Mouse (Mus musculus) hindbrain, embryonic 14.5 days (tissue): ENCODE results near the gene Nfatc3. TPM values are rescaled to one million over a fixed set of nuclear protein-coding genes. Genes with fewer than 3 reads are reported as not detected.
A peak's percentile ranks its signal among the peaks of the same experiment; 100 is the strongest.

Experiments used
- ATAC-seq: fragments of 200-750 bp; cut with Nextera tagmentation; 2 replicates; pipeline ENCODE4 v1.8.0; 2017; ENCODE audit warnings: moderate number of reproducible peaks, mild to moderate bottlenecking, moderate TSS enrichment, moderate library complexity; ENCODE audit not compliant: low FRiP score
- DNase-seq: peaks from one replicate; pipeline ENCODE4 v3.0.0-alpha.2; 2015; ENCODE audit warnings: low spot score
- H3K27ac ChIP-seq: fragments of 300-500 bp; sonication (generic); 2 replicates; pipeline ENCODE4 v1.5.1; 2014; ENCODE audit warnings: mild to moderate bottlenecking, moderate library complexity
- H3K27me3 ChIP-seq: fragments of 300-500 bp; sonication (generic); 2 replicates; pipeline ENCODE4 v1.6.1; 2014; ENCODE audit warnings: mild to moderate bottlenecking, low read length, mixed read lengths; ENCODE audit not compliant: control insufficient read depth, insufficient read depth
- H3K36me3 ChIP-seq: fragments of 300-500 bp; sonication (generic); replicated peaks from 2 replicates; pipeline ENCODE4 v1.6.1; 2014; ENCODE audit not compliant: control insufficient read depth, insufficient read depth
- H3K4me1 ChIP-seq: fragments of 300-500 bp; sonication (generic); replicated peaks from 2 replicates; pipeline ENCODE4 v1.6.1; 2014; ENCODE audit warnings: antibody characterized with exemption, low read length, mixed read lengths; ENCODE audit not compliant: control insufficient read depth, insufficient read depth
- H3K4me2 ChIP-seq: fragments of 300-500 bp; sonication (generic); replicated peaks from 2 replicates; pipeline ENCODE4 v1.6.1; 2014; ENCODE audit warnings: mild to moderate bottlenecking, moderate library complexity
- H3K4me3 ChIP-seq: fragments of 300-500 bp; sonication (generic); replicated peaks from 2 replicates; pipeline ENCODE4 v1.5.1; 2014; ENCODE audit warnings: mild to moderate bottlenecking, low read length
- H3K9ac ChIP-seq: fragments of 300-500 bp; sonication (generic); 2 replicates; pipeline ENCODE4 v1.6.1; 2014
- H3K9me3 ChIP-seq: fragments of 300-500 bp; sonication (generic); 2 replicates; pipeline ENCODE4 v1.6.1; 2016; ENCODE audit warnings: low read length; ENCODE audit not compliant: control insufficient read depth
- WGBS: fragments of 180-500 bp; shearing (Covaris S2); extraction: QIAGEN DNeasy Blood & Tissue Kit; methylation state at CpG from one replicate; pipeline ENCODE4 v1.1.7; 2014; 5-methylcytosine and 5-hydroxymethylcytosine counted together
- polyA plus RNA-seq: library from polyadenylated mRNA; unstranded; fragments of >200 nt; fragmentation: Nextera tagmentation; extraction: Ambion mirVana; gene quantifications from 2 replicates; pipeline ENCODE4 v1.2.1, GENCODE M21; 2014

Nfatc3 gene
- polyA plus RNA-seq, 1 experiment from 2014 or later, result 2.6 TPM

GRCm38 (mm10) chr8:106147868-106148565 is 89.4 kb downstream of the Nfatc3 start:
- Histone ChIP-seq H3K9ac (no peak overlapping the region), H3K4me2 (no peak overlapping the region), H3K4me1 (peaks cover 9% of the 10 kb centered on the region), H3K27ac (no peak overlapping the region), H3K9me3 (no peaks in the 10 kb centered on the region), H3K36me3 (no peaks in the 10 kb centered on the region; the same call in 1 of the 2 replicates), H3K4me3 (no peak overlapping the region), H3K27me3 (no peaks in the 10 kb centered on the region)
- ATAC-seq (no peak), DNase-seq (no peak)
- 86% methylated on average over 6 of the region's 6 CpGs for WGBS

DNA sequence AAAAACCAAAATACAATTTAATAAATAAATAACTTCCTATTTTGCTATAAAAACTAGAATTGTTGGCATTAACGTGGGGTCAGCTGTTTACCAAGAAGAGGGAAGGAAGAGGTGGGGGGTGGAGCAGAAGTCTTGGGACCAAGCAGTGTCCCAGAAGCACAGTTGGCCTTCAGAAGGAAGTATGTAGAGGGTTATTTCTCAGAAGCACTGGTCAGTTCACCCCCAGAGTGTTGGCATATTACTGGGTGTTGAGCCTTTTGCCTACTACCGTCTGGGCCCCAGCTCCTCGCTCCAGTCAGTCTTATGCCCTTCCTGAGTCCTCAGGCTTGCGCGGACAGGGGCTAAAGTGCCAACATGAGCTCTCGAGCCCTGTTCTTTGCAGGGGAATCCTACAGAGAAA is 90.4 kb downstream of the Nfatc3 start:
- H3K4me1 ChIP-seq, result peaks cover 9% of the 10 kb centered on the region
- H3K9ac ChIP-seq, result no peak overlapping the region
- DNase-seq (no peak), ATAC-seq (no peak)
- WGBS, result 94% methylated on average over 6 of the region's 6 CpGs
- H3K4me2 ChIP-seq, result no peak overlapping the region
- H3K36me3 ChIP-seq, result no peaks in the 10 kb centered on the region; the same call in 1 of the 2 replicates
- H3K27me3 ChIP-seq, result no peaks in the 10 kb centered on the region
- no peak overlapping the region for H3K27ac ChIP-seq
- H3K4me3 ChIP-seq, result no peak overlapping the region
- no peaks in the 10 kb centered on the region for H3K9me3 ChIP-seq

DNA sequence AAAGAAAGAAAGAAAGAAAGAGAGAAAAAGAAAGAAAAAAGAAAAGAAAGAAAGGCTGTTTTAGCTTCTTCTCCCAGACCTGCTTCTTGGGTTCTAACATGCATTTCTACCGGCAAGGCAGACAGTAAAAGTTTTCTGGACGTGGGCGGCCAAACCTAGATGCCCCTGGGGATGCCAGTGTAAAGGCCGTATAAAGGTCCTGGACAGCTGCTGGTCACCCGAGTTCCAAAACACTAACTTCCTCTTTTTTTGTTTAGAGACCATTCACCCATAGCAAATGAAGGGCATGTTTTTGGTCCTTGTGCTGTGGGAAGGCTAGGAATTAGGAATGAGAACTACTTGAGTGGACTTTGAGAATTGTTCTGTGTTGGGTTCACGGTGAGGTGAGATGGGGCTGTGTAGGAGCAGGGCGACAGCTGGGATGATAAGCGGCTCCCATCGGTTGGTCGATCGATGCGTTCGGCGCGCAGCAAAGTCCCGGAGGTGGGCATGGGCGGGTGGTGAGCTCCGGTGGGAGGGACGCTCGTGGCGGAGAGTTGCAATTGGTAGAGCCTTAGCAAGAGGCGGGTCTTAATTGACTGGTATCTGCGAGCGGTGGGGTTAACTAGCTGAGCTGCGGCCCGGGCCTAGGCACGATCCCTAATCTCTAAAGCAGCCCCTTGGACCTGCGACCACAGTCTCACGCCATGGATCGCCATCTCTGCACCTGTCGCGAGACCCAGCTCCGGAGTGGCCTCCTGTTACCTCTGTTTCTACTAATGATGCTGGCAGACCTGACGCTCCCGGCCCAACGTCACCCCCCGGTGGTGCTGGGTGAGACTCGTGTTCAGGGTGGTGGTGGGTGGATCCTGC is 91.4 kb downstream of the Nfatc3 start, which contains the start of gene Pla2g15:
Pla2g15 (plus strand) TSS at position 599 of the 852 bp plus-strand sequence.
- DNase-seq (peak; percentile 89), ATAC-seq (peak; percentile 98)
- peaks cover 4% of the 10 kb centered on the region; the same call in 1 of the 2 replicates for H3K36me3 ChIP-seq
- H3K4me3 ChIP-seq, result peak within 1 kb of the TSS; percentile 89
- no peaks in the 10 kb centered on the region for H3K9me3 ChIP-seq
- no peaks in the 10 kb centered on the region for H3K27me3 ChIP-seq
- peak within 1 kb of the TSS; percentile 87 for H3K9ac ChIP-seq
- H3K4me2 ChIP-seq, result peak within 1 kb of the TSS; percentile 82
- H3K4me1 ChIP-seq, result peaks cover 9% of the 10 kb centered on the region
- WGBS, result 2% methylated on average over 38 of the region's 38 CpGs
- H3K27ac ChIP-seq, result peak within 1 kb of the TSS; percentile 70; the same call in 1 of the 2 replicates

- WGBS, result 19% methylated on average over 8 of the region's 8 CpGs
- Histone ChIP-seq H3K27me3 (no peaks in the 10 kb centered on the region), H3K9ac (peak overlapping the region; percentile 87), H3K27ac (peak overlapping the region; percentile 70; the same call in 1 of the 2 replicates), H3K4me2 (peak overlapping the region; percentile 82), H3K4me1 (peaks cover 9% of the 10 kb centered on the region), H3K4me3 (peak overlapping the region; percentile 89), H3K9me3 (no peaks in the 10 kb centered on the region), H3K36me3 (peaks cover 10% of the 10 kb centered on the region)
- DNase-seq (no peak), ATAC-seq (no peak)
Observed at GRCm38 (mm10) chr8:106150653-106151000, 92.0 kb downstream of the Nfatc3 start.

GRCm38 (mm10) chr8:106151041-106151440 is 92.4 kb downstream of the Nfatc3 start:
- no peaks in the 10 kb centered on the region for H3K27me3 ChIP-seq
- peak overlapping the region; percentile 89 for H3K4me3 ChIP-seq
- peak overlapping the region; percentile 87 for H3K9ac ChIP-seq
- ATAC-seq (no peak), DNase-seq (no peak)
- H3K4me1 ChIP-seq, result peaks cover 9% of the 10 kb centered on the region
- H3K9me3 ChIP-seq, result no peaks in the 10 kb centered on the region
- no peak overlapping the region for H3K27ac ChIP-seq
- H3K36me3 ChIP-seq, result peaks cover 14% of the 10 kb centered on the region
- 86% methylated on average over 9 of the region's 9 CpGs for WGBS
- H3K4me2 ChIP-seq, result peak overlapping the region; percentile 82

- Histone ChIP-seq H3K4me3 (no peak overlapping the region), H3K4me1 (peaks cover 9% of the 10 kb centered on the region), H3K4me2 (no peak overlapping the region), H3K9me3 (no peaks in the 10 kb centered on the region), H3K27me3 (no peaks in the 10 kb centered on the region), H3K9ac (no peak overlapping the region), H3K36me3 (peaks cover 29% of the 10 kb centered on the region), H3K27ac (no peak overlapping the region)
- DNase-seq (no peak), ATAC-seq (no peak)
- WGBS, result 84% methylated on average over 4 of the region's 4 CpGs
Observed at GRCm38 (mm10) chr8:106152876-106153275, 94.2 kb downstream of the Nfatc3 start.

- no peak overlapping the region for H3K9ac ChIP-seq
- H3K36me3 ChIP-seq, result peaks cover 59% of the 10 kb centered on the region
- ATAC-seq (no peak), DNase-seq (no peak)
- no peak overlapping the region for H3K4me3 ChIP-seq
- H3K4me1 ChIP-seq, result no peaks in the 10 kb centered on the region
- 100% methylated on average over 1 of the region's 1 CpGs for WGBS
- no peaks in the 10 kb centered on the region for H3K9me3 ChIP-seq
- H3K27me3 ChIP-seq, result no peaks in the 10 kb centered on the region
- H3K27ac ChIP-seq, result no peak overlapping the region
- no peak overlapping the region for H3K4me2 ChIP-seq
Observed at GRCm38 (mm10) chr8:106157419-106157818, 98.8 kb downstream of the Nfatc3 start.

DNA sequence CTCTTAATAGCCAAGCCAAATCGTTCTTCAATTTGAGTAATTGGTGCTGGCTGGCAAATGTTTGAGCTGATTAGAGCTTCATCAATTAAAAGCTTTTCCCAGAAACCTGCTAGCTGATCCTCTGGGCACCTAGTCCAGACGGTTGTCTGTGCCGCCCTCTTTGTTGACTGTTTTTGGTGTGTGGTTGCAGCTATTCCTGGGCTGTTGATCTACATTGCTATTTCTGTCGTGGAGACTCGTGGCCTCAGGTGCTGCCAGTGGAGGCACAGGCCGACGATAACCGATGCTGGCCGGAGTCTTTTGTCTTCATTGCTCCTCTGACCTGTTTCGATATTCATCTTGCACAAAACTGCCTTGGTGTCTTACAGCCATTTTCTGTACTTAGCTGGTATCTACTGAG is 99.7 kb downstream of the Nfatc3 start:
- Histone ChIP-seq H3K36me3 (peaks cover 68% of the 10 kb centered on the region), H3K27ac (no peak overlapping the region), H3K9ac (no peak overlapping the region), H3K27me3 (no peaks in the 10 kb centered on the region), H3K4me3 (no peak overlapping the region), H3K4me1 (no peaks in the 10 kb centered on the region), H3K9me3 (no peaks in the 10 kb centered on the region), H3K4me2 (no peak overlapping the region)
- ATAC-seq, result no peak
- DNase-seq, result no peak
- WGBS, result 89% methylated on average over 10 of the region's 10 CpGs

- Histone ChIP-seq H3K27ac (no peak overlapping the region), H3K36me3 (peaks cover 78% of the 10 kb centered on the region), H3K4me1 (no peaks in the 10 kb centered on the region), H3K4me3 (no peak overlapping the region), H3K4me2 (no peak overlapping the region), H3K27me3 (no peaks in the 10 kb centered on the region), H3K9me3 (no peaks in the 10 kb centered on the region), H3K9ac (no peak overlapping the region)
- DNase-seq (no peak), ATAC-seq (no peak)
- 95% methylated on average over 6 of the region's 6 CpGs for WGBS
Observed at GRCm38 (mm10) chr8:106159876-106160275, 101.2 kb downstream of the Nfatc3 start.
